Mouse (Mus musculus) right cerebral cortex, adult 18-20 months (tissue): ENCODE results near the gene Cox10.

Experiments
- DNase-seq: peaks from one replicate; pipeline ENCODE4 v3.0.0; 2022; ENCODE audit warnings: mixed read lengths

Gene Cox10

GRCm38 (mm10) chr11:63951831-63952631, 127.2 kb downstream of the Cox10 start:
- no peak for DNase-seq

- DNase-seq: no peak
Observed at GRCm38 (mm10) chr11:63948371-63948770, 130.9 kb downstream of the Cox10 start.

GRCm38 (mm10) chr11:63947024-63947423, 132.2 kb downstream of the Cox10 start:
- DNase-seq: peak; percentile 52

- no peak for DNase-seq
Observed at GRCm38 (mm10) chr11:63943947-63944346, 135.3 kb downstream of the Cox10 start.

GRCm38 (mm10) chr11:63943268-63943890, 135.9 kb downstream of the Cox10 start:
- no peak for DNase-seq

GRCm38 (mm10) chr11:63942177-63942576, 137.1 kb downstream of the Cox10 start:
- no peak for DNase-seq

- DNase-seq: no peak
Observed at GRCm38 (mm10) chr11:63936641-63937040, 142.6 kb downstream of the Cox10 start.

- DNase-seq: no peak
Observed at GRCm38 (mm10) chr11:63926901-63927300, 152.4 kb downstream of the Cox10 start.

GRCm38 (mm10) chr11:63925161-63925582, 154.1 kb downstream of the Cox10 start:
- peak; percentile 57 for DNase-seq

GRCm38 (mm10) chr11:63924286-63924930, 154.9 kb downstream of the Cox10 start:
- no peak for DNase-seq

- no peak for DNase-seq
Observed at GRCm38 (mm10) chr11:63923386-63923785, 155.9 kb downstream of the Cox10 start.

GRCm38 (mm10) chr11:63922091-63922621, 157.1 kb downstream of the Cox10 start, which contains the start of gene Hs3st3b1:
Gene Hs3st3b1 (minus strand): TSS chr11:63922290.
- peak; percentile 91 for DNase-seq

GRCm38 (mm10) chr11:63921044-63921951, 158.0 kb downstream of the Cox10 start:
- DNase-seq: peak; percentile 6

GRCm38 (mm10) chr11:63920531-63920930, 158.7 kb downstream of the Cox10 start:
- peak; percentile 73 for DNase-seq

GRCm38 (mm10) chr11:63919211-63920098, 159.8 kb downstream of the Cox10 start:
- DNase-seq: no peak

- no peak for DNase-seq
Observed at GRCm38 (mm10) chr11:63918321-63919105, 160.8 kb downstream of the Cox10 start.

- no peak for DNase-seq
Observed at GRCm38 (mm10) chr11:63917561-63917960, 161.7 kb downstream of the Cox10 start.

- peak; percentile 75 for DNase-seq
Observed at GRCm38 (mm10) chr11:63914388-63914787, 164.9 kb downstream of the Cox10 start.

GRCm38 (mm10) chr11:63913936-63914335, 165.3 kb downstream of the Cox10 start:
- DNase-seq: no peak
